Mouse (Mus musculus) kidney, adult 2 months (tissue): ENCODE data around the gene Nkd1. TPM values are rescaled to one million over a fixed set of nuclear protein-coding genes. Genes with fewer than 3 reads are reported as not detected.

Experiments
- DNase-seq: peaks from one replicate; pipeline ENCODE4 v3.0.0; 2021
- H3K27ac ChIP-seq: fragments of 200-500 bp; 2 replicates; pipeline ENCODE4 v1.5.1; 2012; ENCODE audit warnings: low read depth, low read length, control low read depth, inconsistent platforms; ENCODE audit not compliant: insufficient read depth
- H3K27me3 ChIP-seq: fragments of 200-500 bp; replicated peaks from 2 replicates; pipeline ENCODE4 v1.6.1; 2012; ENCODE audit warnings: mild to moderate bottlenecking, moderate library complexity, low read length, inconsistent platforms; ENCODE audit not compliant: control insufficient read depth, insufficient read depth
- H3K36me3 ChIP-seq: fragments of 200-500 bp; 2 replicates; pipeline ENCODE4 v1.6.1; 2012; ENCODE audit warnings: mild to moderate bottlenecking, moderate library complexity, low read length, inconsistent platforms; ENCODE audit not compliant: control insufficient read depth, insufficient read depth
- H3K4me1 ChIP-seq: fragments of 200-500 bp; 2 replicates; pipeline ENCODE4 v1.6.1; 2011; ENCODE audit warnings: low read length; ENCODE audit not compliant: control insufficient read depth, insufficient read depth
- H3K4me3 ChIP-seq: fragments of 200-500 bp; 2 replicates; pipeline ENCODE4 v1.5.1; 2011; ENCODE audit warnings: mild to moderate bottlenecking, low read depth, low read length, control low read depth; ENCODE audit not compliant: insufficient read depth
- CTCF ChIP-seq: fragments of 200-500 bp; conservative IDR thresholded peaks from 2 replicates; pipeline ENCODE4 v1.5.1; 2011; ENCODE audit warnings: low read depth, mild to moderate bottlenecking, control low read depth, low read length, moderate library complexity, mixed read lengths; ENCODE audit not compliant: insufficient read depth, insufficient read length
- POLR2A ChIP-seq: fragments of 200-500 bp; IDR thresholded peaks from one replicate; pipeline ENCODE4 v1.6.1; 2011; ENCODE audit warnings: low read depth, low read length, control low read depth
- WGBS: fragments of 180-500 bp; shearing (Covaris S2); methylation state at CpG from one replicate; pipeline ENCODE4 v1.1.7; 2018; 5-methylcytosine and 5-hydroxymethylcytosine counted together
- polyA plus RNA-seq: library from polyadenylated mRNA; depleted of rRNA; stranded (reverse); fragments of >200 nt; gene quantifications from 2 replicates; pipeline ENCODE4 v1.2.3, GENCODE M21; 2012

Nkd1 gene
- polyA plus RNA-seq, 1 experiment, result 8.6 TPM

DNA sequence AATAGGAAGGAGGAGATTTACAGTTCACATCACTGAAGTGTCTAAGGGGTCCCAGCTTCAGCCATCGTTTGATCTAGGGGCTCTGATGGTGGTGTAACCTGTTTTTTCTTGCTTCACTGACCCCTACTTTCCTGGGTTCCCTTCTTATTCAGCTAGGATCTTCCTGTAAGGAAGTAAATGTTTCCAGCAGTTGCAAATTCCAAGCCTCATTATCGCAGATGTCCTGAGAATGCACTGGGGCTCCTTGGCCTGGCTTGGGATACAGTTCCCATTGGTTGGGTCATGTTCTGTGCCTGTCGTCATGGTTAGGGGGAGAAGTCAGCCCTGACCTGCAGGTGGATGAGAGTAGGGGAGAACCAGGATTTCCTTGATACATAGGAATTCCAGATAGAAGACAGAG is 40.2 kb downstream of the Nkd1 start:
- 35% methylated on average over 3 of the region's 3 CpGs for WGBS

DNA sequence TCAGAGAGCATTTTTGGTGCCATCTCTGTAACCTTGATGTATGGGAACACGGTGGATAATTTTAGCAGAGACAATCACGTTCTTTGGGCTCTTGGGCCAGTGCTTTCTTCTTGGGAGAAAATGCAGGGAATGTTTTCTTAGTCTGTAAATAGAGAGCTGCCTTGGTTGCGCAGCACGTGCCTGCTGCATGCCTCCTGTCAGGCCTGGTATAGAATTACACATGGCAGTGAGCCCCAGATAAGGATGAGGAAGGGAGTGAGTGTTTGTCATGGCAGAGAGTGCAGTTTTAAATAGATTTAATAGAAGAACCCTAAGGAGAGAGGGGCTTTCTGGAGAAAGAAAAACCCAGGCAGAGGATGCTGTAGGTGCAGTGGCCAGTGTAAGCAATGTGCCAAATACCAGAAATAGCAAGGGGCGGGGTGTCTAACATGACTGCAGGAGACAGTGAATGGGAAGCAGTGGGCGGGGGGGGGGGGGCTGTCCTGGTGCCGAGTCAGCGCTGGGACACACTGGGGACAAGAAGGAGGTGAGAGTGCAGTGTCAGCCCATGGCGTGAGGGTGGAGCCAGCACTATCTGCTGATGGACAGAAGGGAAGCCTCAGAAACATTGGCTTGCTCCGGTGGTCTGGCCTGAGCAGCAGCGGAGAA is 43.2 kb downstream of the Nkd1 start:
- Histone ChIP-seq H3K4me3 (no peak overlapping the region), H3K36me3 (no peaks in the 10 kb centered on the region), H3K4me1 (no peaks in the 10 kb centered on the region), H3K27ac (no peak overlapping the region), H3K27me3 (no peaks in the 10 kb centered on the region)
- no peak for TF ChIP-seq CTCF
- no peak for TF ChIP-seq POLR2A
- peak; percentile 26 for DNase-seq
- WGBS, result 33% methylated on average over 11 of the region's 11 CpGs

More for the DNA sequence above, 40.2 kb downstream of the Nkd1 start:
- TF ChIP-seq POLR2A (no peak), CTCF (no peak)
- no peak for DNase-seq
- Histone ChIP-seq H3K4me1 (no peaks in the 10 kb centered on the region), H3K27ac (no peak overlapping the region), H3K36me3 (no peaks in the 10 kb centered on the region), H3K4me3 (no peak overlapping the region), H3K27me3 (no peaks in the 10 kb centered on the region)

- Histone ChIP-seq H3K36me3 (no peaks in the 10 kb centered on the region), H3K4me1 (no peaks in the 10 kb centered on the region), H3K27me3 (no peaks in the 10 kb centered on the region), H3K27ac (no peak overlapping the region), H3K4me3 (no peak overlapping the region)
- no peak for DNase-seq
- no peak for TF ChIP-seq CTCF
- no peak for TF ChIP-seq POLR2A
- 71% methylated on average over 4 of the region's 4 CpGs for WGBS
These were observed 45.0 kb downstream of the Nkd1 start for GRCm38 (mm10) chr8:88566119-88566518.

DNA sequence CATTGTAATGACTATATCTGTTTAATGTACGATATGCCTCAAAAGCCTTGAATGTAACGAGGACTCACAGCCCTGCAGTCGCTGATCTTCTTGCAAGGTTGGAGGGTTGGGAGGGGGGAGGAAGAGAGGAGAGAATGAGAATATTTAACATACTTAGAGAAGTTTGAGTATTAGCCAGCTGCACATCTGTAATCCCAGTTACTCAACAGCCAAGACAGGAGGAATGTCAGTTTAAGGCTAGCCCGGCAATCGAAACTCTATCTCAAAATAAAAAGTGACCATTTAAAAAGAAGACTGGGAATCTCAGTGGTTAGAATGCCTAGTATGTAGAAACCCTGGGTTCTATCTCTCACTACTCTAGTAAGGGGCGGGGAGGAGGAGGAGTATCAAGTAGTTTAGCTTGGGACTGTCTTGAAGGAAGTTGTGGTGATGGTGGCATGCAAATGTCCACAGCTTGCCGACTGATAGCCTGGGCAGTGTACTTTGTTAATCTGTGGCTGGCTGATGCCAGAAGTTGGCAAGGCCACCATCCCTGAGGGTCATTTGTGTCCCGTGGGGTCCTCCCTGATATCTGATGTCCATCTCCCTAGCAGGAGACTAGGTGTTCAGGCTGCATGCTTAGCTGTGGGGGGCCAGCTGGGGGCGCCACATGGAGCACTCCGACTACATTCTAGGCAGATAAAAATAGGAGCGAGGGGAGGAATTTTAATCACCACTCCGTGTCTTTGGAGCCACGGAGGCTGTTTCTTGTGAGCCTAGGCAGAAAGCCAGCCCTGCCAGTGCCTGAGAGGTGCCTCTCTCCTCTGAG is 46.4 kb downstream of the Nkd1 start:
- TF ChIP-seq CTCF (no peak; the same call in 1 of the 2 replicates), POLR2A (no peak)
- no peaks in the 10 kb centered on the region for H3K36me3 ChIP-seq
- no peak overlapping the region for H3K4me3 ChIP-seq
- H3K4me1 ChIP-seq, result no peaks in the 10 kb centered on the region
- DNase-seq, result no peak
- 34% methylated on average over 13 of the region's 13 CpGs for WGBS
- no peak overlapping the region for H3K27ac ChIP-seq
- H3K27me3 ChIP-seq, result no peaks in the 10 kb centered on the region

GRCm38 (mm10) chr8:88568211-88568610 is 47.1 kb downstream of the Nkd1 start:
- no peak for TF ChIP-seq CTCF
- TF ChIP-seq POLR2A, result no peak
- H3K27ac ChIP-seq, result no peak overlapping the region

GRCm38 (mm10) chr8:88569366-88569765 is 48.2 kb downstream of the Nkd1 start:
- H3K4me3 ChIP-seq, result no peak overlapping the region
- DNase-seq, result no peak
- no peaks in the 10 kb centered on the region for H3K27me3 ChIP-seq
- WGBS, result 89% methylated on average over 7 of the region's 7 CpGs
- no peaks in the 10 kb centered on the region for H3K4me1 ChIP-seq
- TF ChIP-seq POLR2A (no peak), CTCF (no peak)
- no peaks in the 10 kb centered on the region for H3K36me3 ChIP-seq
- no peak overlapping the region for H3K27ac ChIP-seq

More at GRCm38 (mm10) chr8:88568211-88568610, 47.1 kb downstream of the Nkd1 start:
- 89% methylated on average over 3 of the region's 3 CpGs for WGBS
- Histone ChIP-seq H3K4me3 (no peak overlapping the region), H3K4me1 (no peaks in the 10 kb centered on the region), H3K27me3 (no peaks in the 10 kb centered on the region), H3K36me3 (no peaks in the 10 kb centered on the region)
- no peak for DNase-seq

DNA sequence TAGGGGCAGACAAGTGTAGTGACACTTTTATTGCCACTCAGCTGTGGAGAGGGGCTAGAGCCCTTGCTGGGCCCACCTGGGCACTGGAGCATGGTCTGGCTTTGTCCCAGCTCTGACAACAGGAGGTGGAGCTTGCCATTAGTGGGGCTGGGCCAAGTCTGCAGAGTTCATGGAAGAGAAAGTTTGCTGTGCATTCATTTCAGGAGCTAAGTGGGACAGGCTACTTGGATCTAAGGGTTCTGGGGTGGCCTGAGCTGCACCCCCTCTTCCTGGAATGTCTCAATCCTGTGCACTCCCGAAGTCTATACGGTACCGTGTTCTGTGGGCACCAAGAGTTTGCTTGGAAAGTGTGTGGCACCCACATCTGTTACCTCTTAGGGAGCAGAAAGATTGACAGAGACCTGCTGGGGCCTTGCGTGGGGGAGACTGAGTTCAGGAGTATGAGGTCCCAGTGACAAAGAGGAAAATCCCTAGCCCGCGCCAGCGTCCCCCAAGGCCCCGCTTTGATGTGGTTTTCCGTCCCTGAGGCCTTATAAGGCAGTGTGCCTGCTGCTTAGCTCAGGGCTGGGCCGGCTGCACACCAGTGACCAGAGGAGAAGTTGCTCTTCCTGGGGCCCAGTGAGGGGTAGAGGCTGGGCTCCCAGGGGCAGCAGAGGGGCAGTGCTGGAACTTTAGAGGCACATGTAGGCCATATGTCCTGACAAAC is 49.3 kb downstream of the Nkd1 start:
- no peaks in the 10 kb centered on the region for H3K27me3 ChIP-seq
- H3K36me3 ChIP-seq, result no peaks in the 10 kb centered on the region
- H3K4me1 ChIP-seq, result no peaks in the 10 kb centered on the region
- no peak overlapping the region for H3K4me3 ChIP-seq
- TF ChIP-seq CTCF (no peak), POLR2A (no peak)
- DNase-seq, result no peak
- no peak overlapping the region for H3K27ac ChIP-seq
- WGBS, result 46% methylated on average over 10 of the region's 10 CpGs
